Mouse (Mus musculus): ENCODE measurements around the gene Gm39115. TPM values are rescaled to one million over a fixed set of nuclear protein-coding genes. Genes with fewer than 3 reads are reported as not detected.
"Not testable (repeated sequence)": the region's sequence is repeated elsewhere in the genome, so short reads cannot be mapped to it uniquely, and the experiment has no call there.

The Gm39115 gene
- polyA plus RNA-seq, 1 experiment from 2014 or later: not detected

DNA sequence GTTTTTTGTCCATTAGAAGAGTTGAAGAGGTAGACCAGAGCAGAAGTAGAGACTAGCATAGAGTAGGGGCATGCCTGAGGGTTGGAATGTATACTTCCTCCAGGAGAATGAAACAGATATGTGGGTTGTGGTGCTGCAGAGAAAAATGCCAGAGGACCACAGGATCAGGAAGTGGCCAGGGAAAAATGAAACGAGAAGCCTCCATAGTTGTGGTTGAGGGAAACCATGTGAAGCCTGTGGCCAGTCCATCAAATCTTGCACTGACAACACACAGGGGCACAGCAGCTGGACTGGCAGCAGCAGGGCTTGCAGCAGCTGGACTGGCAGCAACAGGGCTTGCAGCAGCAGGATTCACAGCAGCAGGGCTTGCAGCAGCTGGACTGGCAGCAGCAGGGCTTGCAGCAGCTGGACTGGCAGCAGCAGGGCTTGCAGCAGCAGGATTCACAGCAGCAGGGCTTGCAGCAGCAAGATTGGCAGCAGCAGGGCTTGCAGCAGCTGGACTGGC, 7.7 kb upstream of the Gm39115 start:
- not testable (repeated sequence) for DNase-seq (ENCODE audit: low spot score); H3K4me1 ChIP-seq (replicated peaks); H3K9me3 ChIP-seq; H3K36me3 ChIP-seq; H3K27ac ChIP-seq; H3K4me3 ChIP-seq; H3K27me3 ChIP-seq (ENCODE audit: insufficient read depth, poor library complexity, severe bottlenecking)
- WGBS: 47% methylated on average over 1 of the region's 1 CpGs

DNA sequence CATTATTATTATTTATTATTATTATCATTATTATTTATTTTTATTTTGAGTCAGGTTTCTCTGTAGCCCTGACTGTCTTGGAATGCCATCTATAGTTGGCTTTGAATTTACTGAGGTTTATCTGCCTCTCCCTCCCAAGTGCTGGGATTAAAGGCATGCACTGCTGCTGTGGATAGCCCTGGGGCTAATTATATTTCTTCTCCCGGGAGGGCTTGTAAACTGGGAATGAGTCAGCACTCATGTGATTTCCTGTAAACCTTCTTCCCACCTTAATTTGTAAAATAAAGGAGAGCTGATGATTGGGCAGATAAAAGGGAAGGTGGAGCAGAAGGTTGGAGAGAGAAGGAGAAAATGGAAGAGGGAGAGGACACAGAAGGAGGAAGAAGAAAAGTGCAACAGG, 4.9 kb upstream of the Gm39115 start:
- no peak overlapping the region for H3K4me3 ChIP-seq
- H3K9me3 ChIP-seq: no peaks in the 10 kb centered on the region
- no peak overlapping the region for H3K27ac ChIP-seq
- DNase-seq (ENCODE audit: low spot score): no peak
- no peaks in the 10 kb centered on the region for H3K4me1 ChIP-seq (replicated peaks)
- no peaks in the 10 kb centered on the region; the same call in 1 of the 2 replicates for H3K27me3 ChIP-seq (ENCODE audit: insufficient read depth, poor library complexity, severe bottlenecking)
- no peaks in the 10 kb centered on the region for H3K36me3 ChIP-seq
- 61% methylated on average over 1 of the region's 1 CpGs for WGBS

DNA sequence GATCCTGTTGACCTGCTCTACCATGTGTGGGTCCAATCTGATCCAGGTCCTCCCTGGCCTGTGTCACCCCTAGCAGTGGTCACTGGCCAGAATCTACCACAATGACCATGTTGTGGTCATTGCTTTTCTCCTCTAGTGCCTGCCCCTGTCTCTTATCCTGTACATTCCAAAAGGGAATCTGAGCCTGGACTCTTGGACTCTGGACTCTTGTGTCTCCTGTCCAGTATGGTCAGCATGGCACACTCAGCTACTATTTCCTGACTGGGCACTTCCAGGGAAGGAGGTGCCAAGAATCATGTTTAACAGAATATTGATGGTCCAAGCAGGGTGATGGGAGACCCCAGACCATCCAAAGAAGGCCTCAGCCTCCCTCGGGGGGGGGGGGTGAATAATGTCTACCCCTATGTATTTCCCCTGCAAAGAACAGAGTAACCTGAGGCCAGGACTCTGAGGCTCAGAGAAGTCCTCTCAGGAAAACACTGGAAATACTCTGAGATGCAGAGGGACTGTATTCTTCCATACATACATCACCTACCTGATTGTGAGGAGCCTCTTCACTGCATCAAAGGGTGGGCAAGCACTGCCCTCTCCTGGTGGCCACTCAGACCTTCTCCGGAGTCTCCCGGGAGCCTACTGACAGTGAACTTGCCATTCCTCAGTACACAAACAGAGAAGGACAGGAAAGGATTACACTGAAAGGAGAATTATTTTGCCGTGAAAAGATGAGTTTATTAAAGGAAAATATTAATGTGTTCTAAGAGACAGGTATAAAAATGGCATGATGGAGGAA, 1.4 kb downstream of the Gm39115 start:
- Histone ChIP-seq H3K27ac (no peak overlapping the region), H3K4me1 (replicated peaks) (no peaks in the 10 kb centered on the region), H3K27me3 (ENCODE audit: insufficient read depth, poor library complexity, severe bottlenecking) (no peaks in the 10 kb centered on the region), H3K36me3 (no peaks in the 10 kb centered on the region), H3K9me3 (no peaks in the 10 kb centered on the region), H3K4me3 (no peak overlapping the region)
- 61% methylated on average over 4 of the region's 4 CpGs for WGBS
- no peak for DNase-seq (ENCODE audit: low spot score)

DNA sequence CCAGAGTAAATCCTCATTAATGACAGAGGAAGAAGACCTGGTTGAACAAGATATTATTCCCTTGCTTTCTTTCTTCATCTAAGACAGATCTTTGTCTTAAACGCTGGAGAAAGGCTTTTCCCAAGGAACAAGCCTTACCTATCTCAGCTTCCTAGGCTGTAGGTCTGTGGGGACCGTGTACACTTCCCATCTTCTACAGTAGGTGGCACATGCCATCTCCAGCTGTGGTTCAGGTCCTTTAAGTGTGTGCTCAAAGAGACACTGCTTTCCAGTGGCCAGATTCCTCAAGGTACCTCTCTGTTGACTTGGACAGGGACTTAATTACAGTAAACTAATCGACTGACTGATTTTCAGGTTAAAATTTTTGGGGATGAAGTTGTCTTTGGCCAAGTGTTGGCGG, 7.0 kb downstream of the Gm39115 start:
- WGBS: 62% methylated on average over 4 of the region's 4 CpGs
- Histone ChIP-seq H3K36me3 (no peaks in the 10 kb centered on the region), H3K27ac (no peak overlapping the region), H3K4me1 (replicated peaks) (no peaks in the 10 kb centered on the region), H3K27me3 (ENCODE audit: insufficient read depth, poor library complexity, severe bottlenecking) (no peaks in the 10 kb centered on the region), H3K4me3 (no peak overlapping the region), H3K9me3 (no peaks in the 10 kb centered on the region)
- no peak for DNase-seq (ENCODE audit: low spot score)

DNA sequence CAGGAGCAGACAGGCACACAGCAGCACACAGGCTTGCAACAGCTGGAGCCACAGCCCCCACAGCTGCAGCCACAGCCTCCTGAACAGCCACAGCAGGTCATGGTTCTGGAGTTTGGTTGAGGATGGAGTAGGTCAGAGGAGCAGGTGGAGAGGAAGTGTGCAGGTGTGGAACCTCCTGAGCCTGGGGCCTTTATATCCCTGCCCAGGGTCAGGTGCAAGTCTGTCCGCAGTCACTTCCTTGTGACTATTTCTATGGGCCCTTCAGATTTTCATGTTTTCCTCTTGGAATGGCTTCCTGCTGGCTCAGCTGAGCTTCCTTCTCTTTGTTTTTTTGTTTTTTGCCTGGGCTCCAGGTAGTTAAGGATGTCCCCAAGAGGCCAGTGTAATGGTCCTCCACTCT, 15.2 kb downstream of the Gm39115 start, which contains the start of gene Gm45618:
TSS of gene Gm45618 (minus strand) at position 101 of the 400 bp plus-strand sequence.
- H3K27me3 ChIP-seq (ENCODE audit: insufficient read depth, poor library complexity, severe bottlenecking); H3K9me3 ChIP-seq; H3K4me3 ChIP-seq; H3K27ac ChIP-seq; H3K36me3 ChIP-seq; DNase-seq (ENCODE audit: low spot score); H3K4me1 ChIP-seq (replicated peaks): not testable (repeated sequence)
- 90% methylated on average over 1 of the region's 1 CpGs for whole genome bisulfite sequencing

DNA sequence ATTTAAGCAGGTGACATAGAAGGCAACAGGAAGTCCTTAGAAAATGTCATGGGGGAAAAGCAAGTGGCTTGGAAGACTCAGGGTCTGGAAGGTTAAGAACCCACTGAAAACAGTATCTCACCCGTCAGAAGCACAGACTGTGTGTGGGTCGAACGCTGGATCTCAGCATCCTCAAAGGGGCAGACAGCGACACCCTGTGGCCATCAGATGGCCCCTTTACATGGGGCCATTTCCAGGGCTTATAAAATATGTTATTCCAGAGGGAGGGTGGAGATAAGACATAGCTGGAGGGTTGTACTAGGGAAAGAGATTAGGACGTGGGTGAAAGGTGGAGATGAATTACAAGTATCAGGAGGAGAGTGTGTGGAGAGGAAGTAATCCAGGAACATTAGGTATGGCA, 16.2 kb downstream of the Gm39115 start:
- H3K36me3 ChIP-seq: no peaks in the 10 kb centered on the region
- no peak overlapping the region for H3K27ac ChIP-seq
- no peaks in the 10 kb centered on the region for H3K9me3 ChIP-seq
- H3K27me3 ChIP-seq (ENCODE audit: insufficient read depth, poor library complexity, severe bottlenecking): no peaks in the 10 kb centered on the region
- H3K4me1 ChIP-seq (replicated peaks): no peaks in the 10 kb centered on the region
- DNase-seq (ENCODE audit: low spot score): peak; percentile 8
- 28% methylated on average over 5 of the region's 5 CpGs for WGBS
- H3K4me3 ChIP-seq: no peak overlapping the region

GRCm38 (mm10) chr7:142104747-142105146, 31.1 kb downstream of the Gm39115 start:
- WGBS: 67% methylated on average over 5 of the region's 5 CpGs
- H3K27me3 ChIP-seq (ENCODE audit: insufficient read depth, poor library complexity, severe bottlenecking): 0 out of 2 replicates have a peak, but pooled peaks cover 6% of the 10 kb centered on the region
- H3K4me3 ChIP-seq: no peak overlapping the region
- no peak for DNase-seq (ENCODE audit: low spot score)
- H3K27ac ChIP-seq: no peak overlapping the region
- no peaks in the 10 kb centered on the region for H3K9me3 ChIP-seq
- no peaks in the 10 kb centered on the region for H3K4me1 ChIP-seq (replicated peaks)
- no peaks in the 10 kb centered on the region for H3K36me3 ChIP-seq

DNA sequence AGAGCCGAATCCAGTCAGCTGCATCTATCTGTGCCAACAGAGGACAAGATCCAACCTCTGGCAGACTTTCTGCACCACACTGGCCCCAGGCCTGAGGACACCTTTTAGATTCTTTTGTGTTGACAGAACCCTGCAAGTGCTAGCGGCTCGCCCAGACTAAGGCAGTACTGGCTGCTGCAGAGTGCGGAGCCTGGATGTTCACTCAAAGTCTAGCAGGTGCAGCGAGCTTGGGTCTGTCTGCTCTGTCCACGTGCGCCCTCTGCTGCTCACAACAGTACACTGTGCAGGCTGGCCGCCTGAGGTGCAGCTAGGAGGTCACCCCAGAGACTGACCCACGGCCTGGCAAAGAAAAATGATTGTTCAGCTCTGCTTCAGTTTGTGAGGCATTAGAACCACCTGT, 38.1 kb downstream of the Gm39115 start:
- peaks cover 56% of the 10 kb centered on the region for H3K27me3 ChIP-seq (ENCODE audit: insufficient read depth, poor library complexity, severe bottlenecking)
- WGBS: 13% methylated on average over 9 of the region's 9 CpGs

GRCm38 (mm10) chr7:142096701-142097100, 39.1 kb downstream of the Gm39115 start:
- no peak for DNase-seq (ENCODE audit: low spot score)
- no peak overlapping the region for H3K4me3 ChIP-seq
- WGBS: 72% methylated on average over 4 of the region's 4 CpGs
- H3K27ac ChIP-seq: no peak overlapping the region
- no peaks in the 10 kb centered on the region for H3K9me3 ChIP-seq
- H3K36me3 ChIP-seq: no peaks in the 10 kb centered on the region
- H3K27me3 ChIP-seq (ENCODE audit: insufficient read depth, poor library complexity, severe bottlenecking): peaks cover 66% of the 10 kb centered on the region
- peaks cover 44% of the 10 kb centered on the region for H3K4me1 ChIP-seq (replicated peaks)

More for the DNA sequence above, 38.1 kb downstream of the Gm39115 start:
- Histone ChIP-seq H3K36me3 (no peaks in the 10 kb centered on the region), H3K4me3 (no peak overlapping the region), H3K27ac (no peak overlapping the region), H3K9me3 (no peaks in the 10 kb centered on the region), H3K4me1 (replicated peaks) (peaks cover 33% of the 10 kb centered on the region)
- DNase-seq (ENCODE audit: low spot score): peak; percentile 84

DNA sequence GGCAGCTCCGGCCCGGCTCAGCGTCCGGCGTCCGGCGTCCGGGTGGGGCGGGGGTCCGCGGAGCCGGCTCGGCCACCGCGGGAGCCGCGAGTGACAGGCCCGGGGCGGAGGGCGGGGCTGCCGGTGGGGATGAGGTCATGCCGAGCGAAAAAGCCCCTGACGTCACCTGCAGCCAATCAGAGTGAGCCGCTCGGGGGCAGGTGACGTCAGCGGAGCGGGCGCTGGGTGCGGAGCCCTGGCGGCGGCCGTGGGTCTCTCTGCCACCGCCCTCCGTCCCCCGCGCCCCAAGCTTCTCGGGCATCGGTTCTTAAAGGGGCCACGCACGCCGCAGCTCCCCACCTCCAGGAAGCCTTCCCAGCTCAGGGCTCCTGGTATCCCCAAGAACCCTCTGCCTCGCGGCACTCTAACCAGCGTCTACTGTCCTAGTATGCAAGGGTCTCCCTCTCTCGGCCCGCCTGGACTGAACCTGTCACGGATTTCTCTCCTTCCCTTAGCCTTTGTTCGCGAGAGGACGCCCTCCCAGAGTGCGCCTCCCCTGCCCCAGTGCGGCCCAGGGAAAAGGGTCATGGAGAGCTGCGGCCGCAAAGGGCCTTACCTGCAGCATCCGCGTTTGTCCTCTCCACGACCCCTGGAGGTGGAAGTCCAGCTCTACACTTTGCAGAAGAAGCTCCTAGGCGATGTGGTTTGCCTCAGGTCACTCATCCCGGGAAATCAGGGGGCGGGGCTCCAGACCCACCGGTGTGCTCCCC, 40.5 kb downstream of the Gm39115 start, which contains the start of gene Dusp8:
TSS of gene Dusp8 (minus strand) at position 661 of the 749 bp plus-strand sequence.
- WGBS: under 1% methylated on average over 63 of the region's 63 CpGs
- peaks cover 80% of the 10 kb centered on the region for H3K27me3 ChIP-seq (ENCODE audit: insufficient read depth, poor library complexity, severe bottlenecking)

GRCm38 (mm10) chr7:142094301-142095143, 41.3 kb downstream of the Gm39115 start:
- WGBS: under 1% methylated on average over 89 of the region's 89 CpGs
- Histone ChIP-seq H3K27me3 (ENCODE audit: insufficient read depth, poor library complexity, severe bottlenecking) (peaks cover 88% of the 10 kb centered on the region), H3K9me3 (no peaks in the 10 kb centered on the region), H3K27ac (peak overlapping the region; percentile 91), H3K36me3 (no peaks in the 10 kb centered on the region), H3K4me3 (peak overlapping the region; percentile 79), H3K4me1 (replicated peaks) (peaks cover 66% of the 10 kb centered on the region)
- DNase-seq (ENCODE audit: low spot score): peak; percentile 47

More for the DNA sequence above, 40.5 kb downstream of the Gm39115 start, which contains the start of gene Dusp8:
- Histone ChIP-seq H3K4me1 (replicated peaks) (peaks cover 57% of the 10 kb centered on the region), H3K4me3 (peak within 1 kb of the TSS; percentile 79), H3K27ac (peak within 1 kb of the TSS; percentile 91), H3K36me3 (no peaks in the 10 kb centered on the region), H3K9me3 (no peaks in the 10 kb centered on the region)
- DNase-seq (ENCODE audit: low spot score): peak; percentile 91

DNA sequence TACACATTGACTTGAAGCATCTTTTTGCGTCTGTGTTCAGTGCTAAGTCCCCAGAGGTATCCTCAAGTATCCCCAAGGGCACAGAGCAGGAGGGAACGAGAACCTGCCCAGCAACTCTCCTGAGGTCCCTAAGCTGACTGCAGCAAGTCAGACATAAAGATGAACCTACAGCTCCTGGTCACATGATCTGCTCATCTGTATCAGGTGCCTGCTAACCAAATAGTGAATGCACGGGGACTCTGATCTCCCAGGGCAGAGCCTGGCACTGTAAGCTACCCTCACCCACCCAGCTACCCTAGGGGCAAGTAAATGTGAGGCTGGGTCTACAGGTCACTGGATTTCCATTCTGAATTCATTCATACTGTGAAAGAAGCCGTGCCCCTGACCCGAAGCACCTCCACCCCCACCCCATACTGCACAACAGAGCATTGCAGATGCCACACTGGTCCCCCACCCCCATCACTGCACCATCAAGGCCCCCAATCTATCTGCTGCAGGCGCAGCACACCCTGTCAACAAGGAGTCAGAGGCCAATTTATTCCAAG, 42.1 kb downstream of the Gm39115 start:
- no peaks in the 10 kb centered on the region for H3K36me3 ChIP-seq
- H3K27ac ChIP-seq: peak overlapping the region; percentile 91
- no peaks in the 10 kb centered on the region for H3K9me3 ChIP-seq
- peaks cover 92% of the 10 kb centered on the region for H3K27me3 ChIP-seq (ENCODE audit: insufficient read depth, poor library complexity, severe bottlenecking)
- H3K4me1 ChIP-seq (replicated peaks): peaks cover 73% of the 10 kb centered on the region
- DNase-seq (ENCODE audit: low spot score): no peak
- WGBS: 23% methylated on average over 6 of the region's 6 CpGs
- peak overlapping the region; percentile 79 for H3K4me3 ChIP-seq

Data from hindbrain, embryonic 10.5 days (tissue).